Mouse (Mus musculus): Measurements from ENCODE around the gene Acta1. TPM values are rescaled to one million over a fixed set of nuclear protein-coding genes. Genes with fewer than 3 reads are reported as not detected.

The Acta1 gene
- total RNA-seq, 2 experiments from 2014 or later, result 5.9 to 6.0 TPM

DNA sequence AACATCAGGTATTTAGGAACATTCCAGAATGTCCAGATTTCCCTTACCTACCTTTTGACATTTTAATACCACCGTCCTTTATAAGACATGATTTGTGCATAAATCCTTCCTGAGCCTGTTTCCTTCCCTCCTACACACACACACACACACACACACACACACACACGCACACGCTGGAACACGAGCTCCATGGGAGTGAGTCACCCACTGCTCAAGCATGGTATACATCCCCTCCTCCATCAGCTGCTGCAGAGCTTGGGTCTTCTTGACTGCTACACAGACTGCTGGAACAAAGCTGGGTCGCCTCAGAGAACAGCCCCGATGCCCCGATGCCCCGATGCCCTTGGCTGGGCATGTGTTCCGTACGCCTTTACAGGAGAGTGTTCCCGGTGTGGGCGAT is 48.0 kb downstream of the Acta1 start:
- DNase-seq (ENCODE audit: low spot score in 2 of 2), result no peak

DNA sequence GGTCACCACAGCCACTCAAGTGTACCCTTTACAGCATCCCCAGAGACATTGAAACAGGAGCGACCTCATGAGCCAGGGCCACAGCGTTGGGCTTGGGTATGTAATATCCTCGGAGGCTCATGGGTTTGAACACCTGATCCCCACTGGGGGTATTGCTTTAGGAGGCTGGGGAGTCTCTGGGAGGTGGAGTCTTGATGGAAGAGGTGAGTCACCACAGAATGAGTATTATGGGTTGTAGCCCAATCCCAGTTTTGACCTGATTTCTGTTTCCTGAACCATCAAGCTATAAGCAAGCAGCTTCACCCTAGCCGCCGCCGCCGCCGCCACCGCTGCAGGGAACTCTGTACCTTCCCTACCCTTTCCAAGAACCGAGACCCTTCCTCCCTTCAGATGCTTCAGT is 48.6 kb downstream of the Acta1 start:
- DNase-seq (ENCODE audit: low spot score in 2 of 2), result no peak

DNA sequence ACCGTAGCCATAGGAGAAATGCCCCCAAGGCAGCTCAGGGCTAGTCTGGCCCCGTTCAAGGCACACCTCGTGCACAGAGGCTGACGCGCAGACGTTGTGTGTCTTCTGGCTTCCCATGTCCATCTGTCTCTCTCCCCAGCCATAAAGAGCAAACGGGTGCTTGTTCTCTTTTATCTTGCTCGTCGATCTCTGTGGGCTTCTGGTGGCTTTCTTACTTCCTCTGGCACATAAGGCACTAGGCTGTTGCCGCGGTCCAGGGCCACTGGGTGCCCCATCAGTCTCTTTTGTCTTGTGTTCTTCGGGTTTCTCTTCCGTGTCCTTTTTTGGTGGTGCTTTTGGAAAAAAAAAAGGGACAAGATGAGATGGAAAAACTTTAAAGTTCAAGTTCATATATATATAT is 49.4 kb downstream of the Acta1 start:
- DNase-seq (ENCODE audit: low spot score in 2 of 2), result no peak

GRCm38 (mm10) chr8:123844341-123844740 is 50.2 kb downstream of the Acta1 start:
- no peak for DNase-seq (ENCODE audit: low spot score in 2 of 2)

DNA sequence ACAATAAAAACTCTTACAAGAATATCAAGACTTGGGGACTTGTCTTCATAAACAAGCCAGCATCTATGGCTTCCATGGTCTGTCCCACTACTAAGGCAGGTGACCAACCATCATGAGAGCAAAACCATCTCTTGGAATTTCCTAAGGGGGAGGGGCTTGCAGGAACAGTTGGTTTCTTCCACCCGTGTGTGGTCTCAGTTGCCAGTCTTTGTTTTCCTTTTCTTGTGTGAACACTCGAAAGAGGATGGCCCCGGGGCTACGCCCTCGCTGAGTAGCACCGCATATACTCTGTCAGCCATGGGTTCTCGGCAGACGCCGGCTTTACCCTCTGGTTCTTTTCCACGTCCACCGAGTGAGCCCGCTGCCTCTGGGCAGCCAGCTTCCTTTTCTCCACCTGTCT is 52.5 kb downstream of the Acta1 start:
- no peak for DNase-seq (ENCODE audit: low spot score in 2 of 2)

Other genes starting within 250 kb of the Acta1 start
- 10 to 100 TPM; 36.9 to 39.6 TPM for gene Rhou, start 240.8 kb downstream of the Acta1 start, total RNA-seq (2021)
- 10 to 100 TPM; 49.2 to 52.3 TPM for gene Rab4a, start 88.8 kb downstream of the Acta1 start, total RNA-seq (2021)
- 10 to 100 TPM; 49.0 to 49.8 TPM for gene Ccsap, start 34.5 kb downstream of the Acta1 start, total RNA-seq (2021)
- 10 to 100 TPM; 21.5 to 22.4 TPM for gene Nup133, start 54.5 kb upstream of the Acta1 start, total RNA-seq (2021)
- gene Abcb10, start 88.4 kb upstream of the Acta1 start, total RNA-seq (2021), result 10 to 100 TPM; 21.7 to 25.0 TPM
- gene Taf5l, start 126.6 kb upstream of the Acta1 start, total RNA-seq (2021), result 10 to 100 TPM; 23.3 to 23.4 TPM
- gene Urb2, start 126.8 kb upstream of the Acta1 start, total RNA-seq (2021), result 10 to 100 TPM; 11.9 to 12.0 TPM